In the genomic region with DNA sequence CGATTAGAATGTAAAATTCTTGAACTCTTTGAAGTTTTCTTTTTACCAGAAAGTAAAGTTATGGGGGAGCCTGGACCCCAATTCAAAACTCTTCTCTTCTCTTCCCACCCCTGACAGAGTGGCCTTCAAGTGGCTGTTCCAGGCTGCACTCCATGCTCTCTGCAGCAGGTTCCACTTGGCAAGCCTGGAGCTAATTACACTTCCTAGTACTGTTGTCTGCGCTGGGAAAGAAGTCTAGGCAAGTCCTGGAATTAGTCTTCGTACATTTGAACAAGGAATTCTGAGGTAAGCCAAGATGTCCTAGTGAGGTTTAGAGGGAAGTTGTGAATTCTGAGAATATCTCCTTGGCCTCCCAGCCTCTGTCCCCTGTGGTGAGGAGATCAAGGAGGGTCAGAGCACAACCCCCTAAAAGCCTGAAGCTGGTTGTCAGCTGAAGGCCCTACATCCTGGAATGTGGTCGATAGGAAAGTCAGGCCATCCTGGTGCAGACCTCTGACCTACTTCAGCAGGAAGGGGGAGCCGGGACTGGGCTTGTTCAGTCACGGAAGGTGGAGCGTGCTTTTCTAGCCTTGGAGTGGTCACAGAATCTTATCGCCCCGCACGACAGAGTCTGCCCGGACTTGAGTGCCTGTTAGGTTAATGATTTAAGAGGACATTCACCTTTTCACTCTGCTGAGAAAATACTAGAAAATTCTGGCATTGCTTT, we compare ENCODE assay signal across 9 mouse cellular contexts. TPM values are rescaled to one million over a fixed set of nuclear protein-coding genes. Genes with fewer than 3 reads are reported as not detected.
A peak's percentile ranks its signal among the peaks of the same experiment; 100 is the strongest.
DNase-seq lines count a peak whose midpoint lies in the region; ATAC-seq and TF ChIP-seq lines count a peak whose summit lies in the region.
"Had no signal": no experiment of that assay in that cellular context is flagged by ENCODE, and none has a peak within 500 bp of the region (broad histone marks: within the 10 kb centered on the region; RNA-seq: fewer than 3 reads in every experiment).

No protein-coding gene starts in this region.

- H3K9me3 ChIP-seq in ES-Bruce4 (replicated peaks; ENCODE audit: control insufficient read depth, insufficient read depth, low read length, poor library complexity, severe bottlenecking) = no peaks in the 10 kb centered on the region
- H3K9me3 ChIP-seq in liver, embryonic 11.5 days (ENCODE audit: control insufficient read depth, low read length) = no peaks in the 10 kb centered on the region
- H3K9me3 ChIP-seq: midbrain, embryonic 12.5 days had no signal

- no peak for TF ChIP-seq CTCF in ES-Bruce4 (IDR thresholded peaks at IDR 0.05; ENCODE audit: low read depth, low read length)

- TF ChIP-seq POLR2A in ES-Bruce4 (IDR thresholded peaks at IDR 0.05; ENCODE audit: insufficient read depth, low read length) = no peak

- TF ChIP-seq EP300 in ES-Bruce4 (IDR thresholded peaks at IDR 0.05; ENCODE audit: insufficient read depth, low read depth, low read length) = no peak

- DNase-seq in embryo, embryonic 10 days (ENCODE audit: low spot score) = peak; percentile 67
- peak; percentile 59 for DNase-seq in heart, postnatal 4 days
- DNase-seq in liver, embryonic 11.5 days (ENCODE audit: low spot score) = no peak
- no peak for DNase-seq in cerebellum, adult 11-12 months
- DNase-seq in testis, postnatal 10 days (ENCODE audit: low spot score) = no peak
- DNase-seq in testis, postnatal 14 days (ENCODE audit: low spot score) = no peak

- WGBS in liver, embryonic 11.5 days = 23% methylated on average over 11 of the region's 11 CpGs

- peak overlapping the region; percentile 42 for H3K4me2 ChIP-seq in liver, embryonic 11.5 days
- H3K4me2 ChIP-seq: midbrain, embryonic 12.5 days had no signal

- peaks cover 10% of the 10 kb centered on the region for H3K4me1 ChIP-seq in ES-Bruce4 (ENCODE audit: control insufficient read depth, insufficient read depth, low read length)
- peaks cover 39% of the 10 kb centered on the region for H3K4me1 ChIP-seq in liver, embryonic 11.5 days (replicated peaks; ENCODE audit: control insufficient read depth, insufficient read depth, low read length)

- H3K9ac ChIP-seq in ES-Bruce4 (ENCODE audit: low read depth, poor library complexity, severe bottlenecking) = peak overlapping the region; percentile 36
- H3K9ac ChIP-seq in liver, embryonic 11.5 days (ENCODE audit: low read depth, low read length) = 0 out of 2 replicates have a peak overlapping the region, but pooled peaks have one; percentile 36
- H3K9ac ChIP-seq: midbrain, embryonic 12.5 days had no signal

- ATAC-seq in liver, embryonic 11.5 days (replicated peaks; ENCODE audit: low FRiP score) = peak; percentile 40; the same call in 1 of the 2 replicates
- ATAC-seq in granulocyte monocyte progenitor cell, adult 5-6 weeks (replicated peaks; ENCODE audit: poor library complexity, severe bottlenecking) = no peak

- H3K4me3 ChIP-seq in ES-Bruce4 (ENCODE audit: low read depth, low read length) = peak overlapping the region; percentile 15
- no peak overlapping the region for H3K4me3 ChIP-seq in liver, embryonic 11.5 days (ENCODE audit: low read depth, low read length)
- H3K4me3 ChIP-seq: midbrain, embryonic 12.5 days had no signal

- H3K27ac ChIP-seq in ES-Bruce4 (ENCODE audit: insufficient read depth, low read length) = peak overlapping the region; percentile 77
- peak overlapping the region; percentile 56 for H3K27ac ChIP-seq in liver, embryonic 11.5 days (ENCODE audit: low read depth, low read length)
- H3K27ac ChIP-seq: midbrain, embryonic 12.5 days had no signal

- H3K36me3 ChIP-seq in ES-Bruce4 (ENCODE audit: control insufficient read depth, insufficient read depth, low read length, poor library complexity, severe bottlenecking) = no peaks in the 10 kb centered on the region
- no peaks in the 10 kb centered on the region for H3K36me3 ChIP-seq in liver, embryonic 11.5 days (ENCODE audit: control insufficient read depth, insufficient read depth, low read length)
- H3K36me3 ChIP-seq: midbrain, embryonic 12.5 days had no signal

- no peaks in the 10 kb centered on the region for H3K27me3 ChIP-seq in ES-Bruce4 (ENCODE audit: control insufficient read depth, insufficient read depth, low read length, poor library complexity, severe bottlenecking)
- no peaks in the 10 kb centered on the region for H3K27me3 ChIP-seq in liver, embryonic 11.5 days (replicated peaks; ENCODE audit: control insufficient read depth, insufficient read depth, low read length)
- H3K27me3 ChIP-seq: midbrain, embryonic 12.5 days had no signal

RNA-seq across cellular contexts. Expression of gene Agps, which starts 59.6 kb away (rescaled TPM):
- 99.7 and 130 TPM in 2 replicates for polyA plus RNA-seq in ES-Bruce4 (2011; ENCODE audit: insufficient read depth, insufficient read length, low read depth, missing spikeins)
- total RNA-seq in heart, postnatal 4 days (2021) = 10 to 100 TPM; 49.4 to 57.1 TPM
- 38.2 and 40.0 TPM in 2 replicates for polyA plus RNA-seq in liver, embryonic 11.5 days (2014; fragmentation: Nextera tagmentation; extraction: Ambion mirVana)
- total RNA-seq in granulocyte monocyte progenitor cell, adult 5-6 weeks (2014; fragmentation: Nextera tagmentation) = 164 and 183 TPM in 2 replicates
- 224 and 232 TPM in 2 replicates for total RNA-seq in granulocyte monocyte progenitor cell, adult 5-6 weeks (2017)

Comparison
In these comparisons a context has a peak if more than half of its experiments do, and no peak if none do; other contexts are left out.
1. DNase-seq: peak in embryo, embryonic 10 days (single experiment) and heart, postnatal 4 days (single experiment); none in liver, embryonic 11.5 days (single experiment), cerebellum, adult 11-12 months (single experiment), testis, postnatal 10 days (single experiment) and testis, postnatal 14 days (single experiment).